Mouse (Mus musculus): ENCODE data around the gene Samd13.

Gene Samd13

DNA sequence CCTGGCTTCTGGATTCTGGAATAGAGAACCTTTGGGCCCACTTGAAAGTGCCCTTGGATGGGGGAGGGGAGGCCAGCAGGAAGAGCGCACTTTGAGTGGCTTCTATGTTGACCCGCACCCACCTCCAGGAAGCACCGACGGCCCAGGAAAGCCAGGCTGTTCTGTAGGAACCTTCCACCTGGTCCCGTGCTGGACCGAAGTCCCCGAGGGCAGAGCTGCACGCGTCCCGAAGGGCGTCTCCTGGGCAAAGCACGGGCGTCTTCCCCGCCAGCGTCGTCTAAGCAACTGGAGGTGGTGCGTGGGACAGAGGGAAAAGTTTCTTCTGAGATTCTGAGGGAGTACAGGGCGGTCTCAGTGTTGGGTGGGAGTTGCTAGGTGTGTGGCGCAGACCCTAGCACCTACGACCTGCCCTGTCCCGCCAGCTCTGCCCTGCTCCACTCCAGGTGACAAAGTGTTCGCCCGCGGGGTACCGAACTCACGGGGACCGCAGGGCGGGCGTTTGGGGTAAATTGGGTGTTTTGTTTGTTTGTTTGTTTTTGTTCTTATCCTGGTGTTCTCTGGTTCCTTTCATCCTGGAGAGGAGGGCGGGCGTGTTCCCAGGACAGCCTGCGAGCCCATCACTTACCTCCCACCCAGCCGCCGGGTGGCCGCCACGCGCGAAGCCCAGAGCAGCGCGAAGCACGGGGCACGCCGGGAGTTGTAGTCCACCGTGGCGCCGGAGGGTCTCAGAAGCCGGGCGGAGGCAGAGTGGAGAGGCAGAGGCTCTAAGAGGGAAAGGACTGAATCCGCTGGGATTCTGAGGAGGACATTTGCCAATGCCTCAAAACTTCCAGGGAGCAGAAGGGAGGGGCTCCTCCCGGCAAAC, at the start of gene Samd13:
Gene Samd13, minus strand, starts transcription at position 782 of the 865 bp plus-strand sequence.
- DNase-seq (ENCODE audit: low read depth, low spot score), result no peak

DNA sequence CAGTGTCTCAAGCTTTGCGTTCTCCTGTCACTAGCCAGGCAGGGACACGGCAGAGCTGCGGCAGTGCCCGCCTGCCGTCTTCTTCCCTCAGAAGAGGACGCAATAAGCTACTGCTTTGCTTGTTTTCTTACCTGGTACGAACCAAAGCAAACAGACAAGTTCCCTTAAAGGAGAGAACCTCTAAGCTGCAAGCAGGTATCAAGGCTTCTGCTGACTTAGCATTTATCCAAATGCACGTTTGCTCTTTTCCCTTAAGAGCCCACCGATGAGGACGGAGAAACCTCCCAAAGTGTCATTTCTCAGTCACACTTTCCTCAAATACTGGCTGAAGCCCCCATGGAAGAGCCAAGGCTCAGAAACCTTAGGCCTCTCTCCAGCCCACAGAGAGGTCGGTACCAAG, 46.1 kb upstream of the Samd13 start:
- DNase-seq (ENCODE audit: low read depth, low spot score), result no peak

DNA sequence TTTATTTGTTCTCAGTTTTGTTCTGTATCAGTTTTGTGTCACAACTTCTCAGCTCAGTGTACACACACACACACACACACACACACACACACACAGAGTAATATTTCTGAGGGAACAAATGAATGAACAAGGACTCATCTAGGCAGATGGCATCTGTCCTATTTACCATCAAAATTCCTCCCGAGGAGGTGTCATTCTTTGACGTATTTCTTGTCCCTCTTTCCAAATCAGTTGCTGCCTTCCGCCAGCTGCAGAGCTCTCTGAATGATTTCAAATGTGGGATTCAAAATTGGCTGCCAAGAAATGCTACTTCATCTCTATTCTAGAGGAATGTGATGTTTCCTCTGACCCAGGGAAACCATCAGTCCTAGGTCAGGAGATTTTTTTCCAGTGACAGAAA, 37.6 kb upstream of the Samd13 start:
- DNase-seq (ENCODE audit: low read depth, low spot score), result no peak

DNA sequence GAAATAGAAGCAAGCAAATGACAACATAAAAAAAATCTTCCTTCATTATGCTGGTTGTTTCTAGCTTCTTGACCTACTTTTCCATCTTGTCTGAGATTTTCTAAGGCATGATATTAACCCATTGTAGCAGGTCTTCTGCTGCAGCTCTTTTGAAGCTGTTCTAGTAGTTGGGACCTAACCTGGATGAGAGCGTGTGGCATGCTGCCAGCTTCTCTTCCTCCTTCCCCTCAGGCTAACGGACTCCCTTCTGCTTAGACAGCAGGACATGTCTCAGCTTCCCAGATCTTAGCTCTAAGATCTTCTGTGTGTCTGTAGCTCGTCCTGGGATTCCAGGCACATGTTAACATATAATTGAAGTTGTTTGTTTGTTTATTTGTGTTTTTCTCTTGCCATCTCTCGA, 34.3 kb upstream of the Samd13 start:
- no peak for DNase-seq (ENCODE audit: low read depth, low spot score)

DNA sequence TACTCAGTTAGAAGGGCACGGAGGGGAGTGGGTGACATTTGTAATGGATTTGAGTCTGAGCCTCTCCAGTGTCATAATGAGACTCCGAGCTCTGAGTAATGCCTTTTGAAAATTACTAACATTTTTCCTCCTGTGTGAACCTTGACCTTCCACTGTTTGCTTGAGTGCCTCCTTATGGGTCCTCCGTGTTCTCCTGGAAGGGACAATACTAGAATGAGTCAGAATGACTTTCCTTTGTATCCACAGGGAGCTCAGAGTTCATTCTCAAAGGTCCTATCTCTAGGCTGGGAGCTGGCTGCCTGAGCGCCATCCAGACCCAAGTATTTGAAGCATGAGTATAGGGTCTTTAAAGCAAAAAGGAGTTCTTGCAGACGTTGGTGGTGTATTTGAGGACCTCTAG, 32.9 kb upstream of the Samd13 start:
- DNase-seq (ENCODE audit: low read depth, low spot score), result no peak

DNA sequence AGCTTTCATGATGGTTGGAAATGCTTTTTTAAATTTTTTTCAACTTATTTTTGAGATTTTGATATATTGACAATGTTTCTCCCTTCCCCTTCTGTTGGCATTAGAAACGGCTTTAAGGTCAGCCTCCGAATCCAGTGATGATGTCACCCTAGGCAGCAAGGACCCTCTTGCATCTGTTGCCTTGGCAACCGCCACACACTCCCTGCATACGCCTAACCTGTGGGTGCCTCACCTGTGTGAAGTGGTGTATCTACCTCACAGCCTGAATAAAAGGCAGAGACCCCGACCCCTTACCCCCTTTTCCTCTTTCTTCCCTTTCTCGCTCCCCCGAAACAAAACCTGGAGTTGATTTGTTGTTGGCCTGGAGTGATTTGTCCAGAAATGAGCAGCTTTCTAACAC, 26.9 kb upstream of the Samd13 start:
- no peak for DNase-seq (ENCODE audit: low read depth, low spot score)

DNA sequence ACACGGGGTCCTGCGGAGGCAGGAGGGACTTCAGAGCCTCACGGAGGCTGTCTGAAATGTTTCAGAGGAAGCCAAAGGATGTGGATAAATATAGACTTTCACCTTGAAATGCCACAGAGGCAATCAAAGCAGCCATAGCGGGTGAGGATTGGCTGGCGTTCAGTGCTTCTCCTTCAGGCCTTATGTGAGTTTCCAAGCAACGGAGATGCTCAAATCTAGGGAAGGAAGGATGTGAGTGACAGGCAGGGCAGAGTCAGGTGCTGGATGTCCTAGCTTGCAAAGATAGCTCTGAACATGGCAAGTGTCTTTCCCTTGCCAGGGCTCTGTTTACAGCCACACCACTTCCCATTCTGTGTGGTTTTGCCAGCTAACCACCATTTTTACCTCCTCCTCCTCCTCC, 26.2 kb upstream of the Samd13 start:
- no peak for DNase-seq (ENCODE audit: low read depth, low spot score)

DNA sequence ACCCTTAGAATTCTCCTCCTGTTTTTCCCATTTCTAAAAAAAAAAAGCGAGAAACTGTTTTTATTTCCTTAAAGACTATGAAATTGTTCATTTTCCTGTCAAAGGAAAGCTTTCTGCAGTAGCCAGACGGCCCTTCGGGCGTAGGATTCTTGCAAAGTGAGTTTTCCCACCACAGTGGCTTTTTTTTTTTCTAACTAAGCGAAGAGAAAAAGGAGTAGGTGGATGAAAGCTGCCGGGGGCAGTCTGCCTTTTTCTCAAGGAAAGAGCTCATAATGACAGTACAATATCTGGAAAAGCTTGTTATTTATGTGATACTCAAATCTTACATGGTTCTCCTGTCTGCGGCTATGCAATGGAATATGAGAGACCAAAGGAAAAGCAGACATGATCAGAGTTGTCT, 25.7 kb upstream of the Samd13 start:
- no peak for DNase-seq (ENCODE audit: low read depth, low spot score)

DNA sequence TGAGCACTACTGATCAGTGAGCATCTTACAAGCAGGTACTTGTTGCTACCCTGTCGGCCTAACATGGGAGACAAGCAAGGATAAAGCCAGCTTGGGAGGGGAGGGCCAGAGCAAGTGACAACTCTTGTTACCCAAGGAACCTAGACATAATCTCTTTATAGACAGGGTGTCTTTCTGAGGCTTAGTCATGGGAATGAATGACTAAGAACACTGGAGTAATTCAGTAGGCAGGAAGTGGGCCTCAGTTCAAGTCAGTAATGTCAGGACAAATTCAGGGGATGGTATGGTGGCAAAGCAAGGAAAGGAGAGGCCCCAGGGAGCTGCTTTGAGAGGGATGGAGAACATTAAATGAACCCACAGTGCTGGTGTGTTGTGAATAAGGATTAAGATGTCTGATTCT, 23.7 kb upstream of the Samd13 start:
- no peak for DNase-seq (ENCODE audit: low read depth, low spot score)

DNA sequence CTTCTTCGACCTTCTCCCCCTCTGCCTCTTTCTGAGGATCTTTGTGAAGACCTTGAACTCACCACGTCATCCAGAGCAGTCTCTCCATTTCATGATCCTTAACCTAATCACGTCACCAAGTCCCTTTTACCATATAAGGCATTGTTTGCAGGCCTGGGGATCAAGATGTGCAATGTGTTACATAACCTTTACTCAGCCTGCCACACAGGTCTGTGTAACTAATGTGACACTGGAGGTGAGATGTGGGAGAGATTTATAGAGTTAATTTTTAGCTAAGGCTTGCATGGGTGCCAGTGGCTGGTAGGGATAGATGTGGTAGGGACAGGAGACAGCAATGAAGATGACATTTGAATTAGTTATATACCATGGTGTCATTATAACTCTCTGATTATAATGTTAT, 23.0 kb upstream of the Samd13 start:
- no peak for DNase-seq (ENCODE audit: low read depth, low spot score)

DNA sequence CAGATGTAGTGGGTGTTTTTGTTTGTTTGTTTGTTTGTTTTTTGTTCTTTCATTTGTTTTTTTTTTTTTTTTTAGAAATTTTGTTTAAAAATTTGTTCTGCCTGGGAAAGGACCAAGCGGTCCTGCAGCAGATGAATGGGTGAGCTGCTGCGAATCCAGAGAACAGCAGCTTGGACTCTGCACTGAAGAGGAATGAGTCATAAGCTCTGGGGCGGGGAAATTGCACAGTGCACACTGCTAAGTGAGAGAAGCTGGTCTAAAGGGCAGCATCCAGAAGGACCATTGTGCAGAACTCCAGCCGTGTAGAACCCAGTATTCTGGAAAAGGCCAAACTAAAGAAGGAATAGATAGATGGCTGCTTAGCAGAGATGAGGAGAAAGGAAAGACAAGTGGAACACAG, 18.7 kb upstream of the Samd13 start:
- no peak for DNase-seq (ENCODE audit: low read depth, low spot score)

DNA sequence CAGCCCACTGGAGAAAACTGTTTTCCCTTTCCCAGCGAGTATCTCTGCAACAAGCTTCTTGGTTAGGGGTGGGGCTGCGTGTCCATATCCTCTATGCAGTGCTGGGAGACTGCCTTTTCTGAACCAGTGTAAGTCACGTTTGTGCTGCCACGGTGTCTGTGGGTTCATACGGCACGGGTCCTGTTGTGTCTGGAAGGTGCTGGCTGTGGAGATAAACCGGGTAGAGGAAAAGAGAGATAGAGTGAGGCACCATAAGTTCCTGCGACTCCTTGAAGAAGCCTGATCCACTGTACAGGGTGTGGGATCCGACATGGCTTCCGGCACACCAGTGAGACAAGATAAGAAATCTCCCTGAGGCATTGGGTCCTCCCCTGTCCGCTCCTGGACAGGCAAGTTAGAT, 14.7 kb upstream of the Samd13 start:
- DNase-seq (ENCODE audit: low read depth, low spot score), result peak; percentile 25

DNA sequence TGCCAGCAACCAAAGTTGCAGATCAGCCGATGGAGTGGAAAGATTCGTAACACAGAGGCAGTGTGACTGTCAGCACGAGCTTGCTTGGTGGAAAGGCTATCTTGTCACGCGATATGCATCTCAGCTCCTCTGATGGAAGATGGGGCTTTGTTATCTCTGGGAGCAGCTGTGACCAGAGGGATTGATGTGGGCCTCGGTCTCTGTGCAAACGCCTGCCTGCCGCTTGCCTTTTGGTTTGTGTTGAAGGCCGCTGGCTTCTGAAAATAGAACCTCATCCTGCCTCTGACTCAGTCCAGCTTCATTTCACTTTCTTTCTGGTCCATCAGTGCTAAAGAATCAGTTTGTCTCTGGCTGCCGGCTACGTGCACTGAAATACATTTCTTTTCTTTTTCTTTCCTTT, 13.6 kb upstream of the Samd13 start:
- DNase-seq (ENCODE audit: low read depth, low spot score), result peak; percentile 19

DNA sequence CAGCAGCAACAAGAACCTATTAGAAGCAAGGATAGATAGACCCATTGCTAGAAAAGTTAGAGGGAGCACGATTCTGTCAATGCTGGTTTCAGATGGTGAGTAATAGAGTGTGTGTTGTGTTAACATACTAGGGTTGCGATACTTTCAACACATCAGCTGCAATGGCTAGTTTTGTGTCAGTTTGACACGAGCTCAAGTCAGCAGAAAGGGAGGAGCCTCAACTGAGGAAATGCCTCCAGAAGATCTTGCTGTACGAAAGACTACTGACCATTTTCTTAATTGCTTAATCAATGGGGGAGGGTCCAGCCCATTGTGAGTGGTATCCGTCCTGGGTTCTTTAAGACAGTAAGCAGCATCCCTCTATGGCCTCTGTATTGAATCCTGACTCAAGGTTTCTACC, 7.2 kb upstream of the Samd13 start:
- DNase-seq (ENCODE audit: low read depth, low spot score), result no peak

DNA sequence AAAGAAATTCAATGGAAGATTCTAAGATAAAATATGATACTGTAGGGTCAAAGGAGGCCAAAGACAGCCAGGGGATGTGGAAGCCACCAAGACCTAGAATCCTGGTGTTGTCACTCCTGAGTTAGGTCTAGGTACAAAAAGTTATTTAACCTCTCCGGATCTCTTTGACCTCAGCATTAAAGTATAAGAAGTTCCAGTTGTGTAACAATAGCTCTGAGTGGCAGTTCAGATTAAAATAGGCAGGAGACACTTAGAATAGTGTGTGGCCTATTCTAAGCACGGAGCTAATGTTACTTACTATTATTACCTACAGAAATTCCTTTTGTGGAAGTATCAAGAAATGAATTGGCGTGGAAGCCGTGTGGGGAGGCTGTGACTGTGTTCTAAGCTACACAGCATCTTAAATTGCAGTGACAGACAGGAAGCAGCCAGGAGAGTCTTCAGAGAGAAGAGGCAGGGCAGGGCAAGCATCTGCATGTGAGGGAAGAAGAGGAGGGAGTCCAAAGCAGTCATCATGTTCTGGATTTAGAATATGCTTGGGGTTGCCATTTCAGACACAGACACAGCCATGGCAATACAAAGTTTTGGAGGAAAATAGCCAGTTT, 1.8 kb upstream of the Samd13 start:
- no peak for DNase-seq (ENCODE audit: low read depth, low spot score)

DNA sequence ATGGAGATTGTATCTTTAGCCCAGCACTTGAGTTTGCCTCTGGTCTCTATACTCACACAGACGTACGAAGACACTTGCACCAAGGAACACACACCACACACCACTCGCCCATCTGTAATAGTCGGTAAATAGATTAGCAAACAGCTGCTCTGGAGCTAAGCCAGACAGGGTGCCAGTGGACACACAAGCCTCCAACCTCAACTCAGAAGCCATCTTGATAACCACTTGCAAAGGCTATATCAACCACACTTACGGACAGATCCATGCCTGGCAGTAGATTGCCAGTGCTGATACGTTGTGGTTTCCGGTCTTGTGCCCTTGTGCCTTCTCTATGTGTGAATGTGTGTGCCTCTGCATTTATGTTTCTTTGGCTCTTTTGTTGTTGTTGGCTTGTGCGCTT, 1.0 kb upstream of the Samd13 start:
- DNase-seq (ENCODE audit: low read depth, low spot score), result no peak

DNA sequence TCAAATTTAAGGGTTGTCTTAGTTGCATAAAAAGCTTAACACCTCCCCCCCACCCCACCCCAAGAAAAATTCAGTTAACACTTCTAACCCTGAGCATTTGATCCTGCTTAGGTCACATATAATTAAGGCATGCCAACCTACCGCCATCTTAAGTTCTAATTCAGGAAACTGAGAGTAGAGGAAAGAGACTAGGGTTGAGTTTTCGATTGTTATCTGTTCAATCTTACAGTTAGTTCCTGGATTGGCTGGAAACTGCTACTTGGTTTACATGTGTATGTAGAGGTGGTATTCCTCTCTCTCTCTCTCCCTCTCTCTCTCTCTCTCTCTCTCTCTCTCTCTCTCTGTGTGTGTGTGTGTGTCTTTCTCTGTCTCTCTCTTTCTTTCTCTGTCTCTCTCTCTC, 2.3 kb downstream of the Samd13 start:
- no peak for DNase-seq (ENCODE audit: low read depth, low spot score)

DNA sequence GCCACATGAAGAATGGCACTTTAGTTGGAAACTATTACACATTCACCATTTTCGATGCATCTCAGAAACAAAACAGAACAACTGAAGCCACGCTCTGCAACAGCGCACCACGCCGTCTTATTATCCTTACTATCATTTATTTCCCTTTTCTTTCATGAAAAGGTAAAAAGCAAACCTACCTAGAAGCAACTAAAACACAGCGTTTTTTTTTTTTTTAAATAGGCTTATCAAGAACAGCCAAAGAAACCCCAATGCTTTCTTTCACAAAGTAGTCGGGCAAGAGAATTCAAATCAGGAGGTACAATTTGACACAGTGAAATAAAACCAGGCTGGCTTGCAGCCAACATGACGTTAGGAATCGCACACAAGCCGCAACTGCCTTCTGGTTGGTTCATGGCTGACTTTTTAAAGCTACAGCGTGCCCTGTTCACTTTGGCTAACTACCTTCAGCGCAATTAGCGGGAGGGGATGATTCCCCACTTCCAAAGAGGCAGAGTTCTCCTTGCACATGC, 3.2 kb downstream of the Samd13 start:
- no peak for DNase-seq (ENCODE audit: low read depth, low spot score)

DNA sequence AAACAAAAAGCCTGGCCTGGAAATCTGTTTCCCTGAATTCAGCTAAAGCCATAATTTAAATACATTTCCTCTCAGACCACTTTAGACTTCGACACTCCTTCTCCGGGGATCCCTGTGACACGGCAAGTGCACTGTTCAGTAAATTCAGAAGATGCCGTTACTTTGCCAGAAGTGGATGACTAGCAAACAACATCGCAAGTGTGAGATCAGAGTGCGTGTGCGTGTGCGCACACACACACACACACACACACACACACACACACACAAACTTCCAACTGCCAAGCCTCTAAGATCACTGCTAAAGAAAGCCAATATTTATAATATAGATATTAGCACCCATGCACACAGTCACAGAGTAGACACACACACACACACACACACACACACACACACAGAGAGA, 3.7 kb downstream of the Samd13 start:
- no peak for DNase-seq (ENCODE audit: low read depth, low spot score)

DNA sequence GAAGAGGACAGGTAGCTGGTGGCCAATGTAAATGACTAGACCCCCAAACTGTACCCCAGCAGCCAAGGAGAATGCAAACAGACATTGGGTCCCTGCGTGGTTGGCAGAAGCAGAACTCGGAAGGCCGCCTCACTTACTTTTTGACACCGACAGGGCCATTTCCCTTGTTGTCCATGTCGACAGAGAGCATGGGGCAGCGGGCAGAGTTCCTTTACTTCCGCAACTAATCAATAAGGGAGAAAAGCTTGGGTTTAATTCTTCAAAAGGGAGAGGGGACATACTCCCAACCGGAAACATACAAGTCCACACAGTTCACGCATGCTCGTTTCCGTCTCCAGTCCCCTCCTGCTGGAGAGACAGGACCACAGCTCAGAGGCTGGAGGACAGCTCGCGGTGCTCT, 4.8 kb downstream of the Samd13 start:
- DNase-seq (ENCODE audit: low read depth, low spot score), result no peak

DNA sequence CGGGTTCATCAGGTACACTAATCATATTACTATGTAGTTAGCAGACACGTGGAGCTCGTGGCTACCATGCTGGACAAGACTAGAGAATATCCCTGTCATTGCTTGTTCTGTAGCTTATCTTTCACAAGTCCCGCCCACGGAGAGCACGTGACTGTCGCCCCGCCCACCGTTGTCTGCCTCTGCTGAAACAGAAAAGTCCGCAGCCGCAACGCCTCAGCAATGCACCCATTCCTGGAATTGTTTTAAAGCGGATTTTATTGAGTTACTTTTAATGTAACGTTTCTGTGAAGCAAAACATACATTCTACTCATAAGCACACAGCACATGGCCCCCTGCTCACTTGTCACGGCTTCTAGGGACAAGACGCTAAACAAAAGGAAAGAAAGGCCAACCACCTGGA, 5.7 kb downstream of the Samd13 start:
- DNase-seq (ENCODE audit: low read depth, low spot score), result no peak

DNA sequence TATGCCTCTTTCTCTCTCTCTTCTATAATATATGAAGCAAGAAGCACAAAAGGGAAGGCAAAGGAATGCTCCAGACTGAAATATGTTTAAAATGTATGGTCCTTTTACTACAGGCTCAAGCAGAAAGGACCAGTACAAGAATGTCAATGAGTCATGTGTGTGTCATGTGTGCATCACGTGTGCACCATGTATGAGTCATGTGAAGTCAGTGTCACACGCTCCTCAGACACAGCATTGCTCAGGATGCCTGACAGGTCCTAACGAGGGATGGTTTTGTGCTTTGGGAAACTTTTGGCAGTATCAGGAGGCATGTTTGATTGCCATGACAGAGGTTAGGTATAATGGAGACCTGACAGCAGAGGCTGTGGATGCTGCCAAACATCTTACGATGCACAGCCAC, 9.2 kb downstream of the Samd13 start:
- DNase-seq (ENCODE audit: low read depth, low spot score), result no peak

DNA sequence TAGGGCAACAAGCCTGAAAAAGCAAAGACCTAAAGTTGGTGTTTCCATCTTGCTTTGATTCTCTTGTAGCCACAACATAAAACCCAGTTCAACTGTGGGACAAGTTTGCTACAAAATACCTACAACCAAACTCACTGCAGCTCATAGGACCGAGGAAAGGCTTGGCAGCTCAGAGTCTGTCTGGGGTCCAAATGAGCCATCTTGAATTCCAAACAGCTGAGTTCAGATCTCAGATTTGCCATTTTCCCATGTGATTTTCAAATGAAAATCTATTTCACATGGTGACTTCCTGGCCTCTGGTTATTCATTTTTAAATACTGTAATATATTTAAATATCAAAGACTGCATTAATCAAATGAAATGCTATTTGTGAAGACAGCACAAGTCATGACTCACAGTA, 10.3 kb downstream of the Samd13 start:
- no peak for DNase-seq (ENCODE audit: low read depth, low spot score)

Measured in c-Kit-negative CD71-positive TER-119-positive erythroid progenitor cells, embryonic 14.5 days (primary cell).